Mouse (Mus musculus) liver, embryonic 16.5 days (tissue): ENCODE measurements around the gene Lrig2. TPM values are rescaled to one million over a fixed set of nuclear protein-coding genes. Genes with fewer than 3 reads are reported as not detected.

ENCODE experiments used
- ATAC-seq: fragments of 200-750 bp; cut with Nextera tagmentation; 2 replicates; pipeline ENCODE4 v1.8.0; 2017; ENCODE audit warnings: low read depth, mild to moderate bottlenecking, moderate number of reproducible peaks, moderate library complexity
- H3K27ac ChIP-seq: fragments of 300-500 bp; sonication (generic); 2 replicates; pipeline ENCODE4 v1.5.1; 2014; ENCODE audit warnings: mild to moderate bottlenecking, low read length
- H3K27me3 ChIP-seq: fragments of 300-500 bp; sonication (generic); 2 replicates; pipeline ENCODE4 v1.6.1; 2014; ENCODE audit warnings: low read depth, low read length, mixed read lengths; ENCODE audit not compliant: control insufficient read depth, insufficient read depth
- H3K36me3 ChIP-seq: fragments of 300-500 bp; sonication (generic); 2 replicates; pipeline ENCODE4 v1.6.1; 2014; ENCODE audit warnings: mild to moderate bottlenecking; ENCODE audit not compliant: control insufficient read depth, insufficient read depth
- H3K4me1 ChIP-seq: fragments of 300-500 bp; sonication (generic); 2 replicates; pipeline ENCODE4 v1.6.1; 2014; ENCODE audit warnings: low read depth, low read length, mixed read lengths; ENCODE audit not compliant: control insufficient read depth
- H3K4me2 ChIP-seq: fragments of 300-500 bp; sonication (generic); 2 replicates; pipeline ENCODE4 v1.6.1; 2014; ENCODE audit warnings: low read depth, low read length, mixed read lengths
- H3K4me3 ChIP-seq: fragments of 300-500 bp; sonication (generic); 2 replicates; pipeline ENCODE4 v1.5.1; 2014; ENCODE audit warnings: low read depth, mild to moderate bottlenecking, low read length
- H3K9ac ChIP-seq: fragments of 300-500 bp; sonication (generic); 2 replicates; pipeline ENCODE4 v1.6.1; 2014; ENCODE audit warnings: low read depth, low read length
- H3K9me3 ChIP-seq: fragments of 300-500 bp; sonication (generic); replicated peaks from 2 replicates; pipeline ENCODE4 v1.6.1; 2016; ENCODE audit warnings: low read length; ENCODE audit not compliant: control insufficient read depth
- WGBS: fragments of 180-500 bp; shearing (Covaris S2); extraction: QIAGEN DNeasy Blood & Tissue Kit; methylation state at CpG from one replicate; pipeline ENCODE4 v1.1.7; 2014; ENCODE audit not compliant: insufficient replicate concordance; 5-methylcytosine and 5-hydroxymethylcytosine counted together
- polyA plus RNA-seq: library from polyadenylated mRNA; unstranded; fragments of >200 nt; fragmentation: Nextera tagmentation; extraction: Ambion mirVana; gene quantifications from 2 replicates; pipeline ENCODE4 v1.2.1, GENCODE M21; 2015

Lrig2 gene
- polyA plus RNA-seq, 1 experiment from 2014 or later = 3.3 TPM

DNA sequence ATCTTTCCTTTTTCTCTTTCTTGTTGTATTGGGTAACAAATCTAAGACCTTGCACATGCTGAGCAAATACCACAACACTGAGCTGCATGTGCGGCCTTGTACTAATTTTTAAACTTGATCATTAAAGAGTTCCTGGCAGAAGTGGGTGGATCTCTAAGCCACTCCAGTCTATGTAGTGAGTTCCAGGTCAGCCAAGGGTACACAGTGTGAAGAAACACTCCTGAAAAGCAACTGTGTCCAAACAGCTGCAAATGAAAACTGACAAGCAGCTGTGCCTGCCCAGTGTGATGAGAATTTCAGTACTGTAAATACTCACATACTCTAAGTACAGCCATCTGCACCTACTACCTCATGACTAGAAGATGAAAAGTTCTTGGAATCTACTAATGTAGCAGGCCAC, 21.5 kb upstream of the Lrig2 start:
- Histone ChIP-seq H3K4me1 (no peaks in the 10 kb centered on the region), H3K4me2 (no peak overlapping the region), H3K36me3 (no peaks in the 10 kb centered on the region), H3K27me3 (no peaks in the 10 kb centered on the region), H3K9me3 (no peaks in the 10 kb centered on the region), H3K27ac (no peak overlapping the region), H3K4me3 (no peak overlapping the region), H3K9ac (no peak overlapping the region)
- ATAC-seq = no peak
- WGBS = 65% methylated on average over 1 of the region's 1 CpGs

DNA sequence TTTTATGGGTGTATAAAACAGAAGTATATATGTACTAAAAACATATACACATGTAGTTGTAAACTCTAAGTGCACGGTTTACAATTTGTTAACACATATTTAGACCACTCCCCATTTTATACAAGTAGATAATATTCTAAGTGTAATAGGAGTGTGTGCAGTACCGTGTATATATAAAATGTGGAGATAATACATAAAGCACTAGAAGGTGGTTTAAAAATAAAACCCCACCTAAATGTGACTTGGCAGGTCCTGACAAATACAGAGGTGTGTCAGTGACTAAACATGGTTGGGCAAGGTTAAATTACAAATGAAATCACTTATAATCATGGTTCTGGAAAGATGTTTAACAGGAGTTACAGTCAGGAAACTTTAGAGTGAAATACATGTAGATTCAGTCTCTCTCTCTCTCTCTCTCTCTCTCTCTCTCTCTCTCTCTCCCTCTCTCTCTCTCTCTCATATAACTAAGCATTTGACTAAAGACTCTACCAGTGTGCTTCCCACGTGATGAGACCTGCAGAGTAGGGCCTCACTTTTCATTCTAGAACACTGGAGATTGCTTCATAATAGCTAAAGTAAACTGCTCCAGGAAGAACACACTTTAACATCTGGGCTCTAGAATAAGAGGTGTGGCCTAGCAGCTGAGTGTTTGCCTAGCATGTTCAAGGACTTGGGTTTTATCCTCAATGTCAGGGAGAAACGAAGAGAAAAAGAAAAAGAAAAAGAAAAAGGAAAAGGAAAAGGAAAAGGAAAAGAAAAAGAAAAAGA, 14.6 kb upstream of the Lrig2 start:
- H3K9me3 ChIP-seq = no peaks in the 10 kb centered on the region
- 51% methylated on average over 4 of the region's 4 CpGs for WGBS
- H3K27ac ChIP-seq = no peak overlapping the region
- no peak for ATAC-seq
- no peak overlapping the region for H3K9ac ChIP-seq
- no peaks in the 10 kb centered on the region for H3K4me1 ChIP-seq
- no peak overlapping the region for H3K4me2 ChIP-seq
- no peak overlapping the region for H3K4me3 ChIP-seq
- no peaks in the 10 kb centered on the region for H3K36me3 ChIP-seq
- H3K27me3 ChIP-seq = no peaks in the 10 kb centered on the region

DNA sequence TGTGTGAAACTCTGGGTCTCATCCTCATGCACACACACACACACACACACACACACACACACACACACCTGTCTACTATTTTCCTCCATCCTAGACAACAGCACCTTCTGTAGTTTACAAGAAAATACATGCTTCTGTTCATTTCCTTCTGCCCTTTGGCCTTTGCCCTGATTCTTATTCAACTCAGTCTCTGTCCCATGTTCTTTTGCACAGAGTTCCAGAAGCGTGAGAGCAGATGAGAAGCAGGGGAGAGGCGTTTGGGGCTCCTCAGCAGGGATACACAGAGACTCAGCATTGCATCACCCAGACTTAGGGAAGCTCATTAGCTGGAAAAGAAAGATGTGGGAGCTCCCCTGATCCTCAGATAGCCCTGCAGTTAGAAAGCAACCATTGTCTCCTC, 13.8 kb upstream of the Lrig2 start:
- Histone ChIP-seq H3K9ac (no peak overlapping the region), H3K9me3 (no peaks in the 10 kb centered on the region), H3K36me3 (no peaks in the 10 kb centered on the region), H3K4me1 (no peaks in the 10 kb centered on the region), H3K27ac (no peak overlapping the region), H3K27me3 (no peaks in the 10 kb centered on the region), H3K4me3 (no peak overlapping the region), H3K4me2 (no peak overlapping the region)
- ATAC-seq = no peak
- WGBS = 39% methylated on average over 2 of the region's 2 CpGs

DNA sequence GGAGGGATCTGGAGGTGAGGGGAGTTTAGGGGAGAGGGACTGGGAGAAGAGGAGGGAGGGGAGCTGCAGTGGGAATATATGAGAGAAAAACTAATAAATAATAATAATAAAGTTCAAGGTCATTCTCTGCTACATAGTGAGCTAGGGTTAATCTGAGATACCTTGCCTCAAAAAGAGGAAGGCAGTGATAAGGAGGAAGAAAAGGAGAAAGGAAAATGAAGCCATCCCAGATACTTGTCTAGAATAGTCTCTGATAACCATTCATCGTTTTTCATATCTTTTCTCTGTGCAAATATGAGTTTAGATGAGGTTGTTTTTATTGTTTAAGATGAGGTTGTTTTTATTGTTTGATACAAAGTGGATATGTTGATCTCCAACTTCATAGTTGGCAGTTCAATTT, 13.3 kb upstream of the Lrig2 start:
- Histone ChIP-seq H3K4me2 (no peak overlapping the region), H3K27ac (no peak overlapping the region), H3K4me1 (no peaks in the 10 kb centered on the region), H3K9me3 (no peaks in the 10 kb centered on the region), H3K27me3 (no peaks in the 10 kb centered on the region), H3K36me3 (no peaks in the 10 kb centered on the region), H3K9ac (no peak overlapping the region), H3K4me3 (no peak overlapping the region)
- 28% methylated on average over 1 of the region's 1 CpGs for WGBS
- no peak for ATAC-seq

DNA sequence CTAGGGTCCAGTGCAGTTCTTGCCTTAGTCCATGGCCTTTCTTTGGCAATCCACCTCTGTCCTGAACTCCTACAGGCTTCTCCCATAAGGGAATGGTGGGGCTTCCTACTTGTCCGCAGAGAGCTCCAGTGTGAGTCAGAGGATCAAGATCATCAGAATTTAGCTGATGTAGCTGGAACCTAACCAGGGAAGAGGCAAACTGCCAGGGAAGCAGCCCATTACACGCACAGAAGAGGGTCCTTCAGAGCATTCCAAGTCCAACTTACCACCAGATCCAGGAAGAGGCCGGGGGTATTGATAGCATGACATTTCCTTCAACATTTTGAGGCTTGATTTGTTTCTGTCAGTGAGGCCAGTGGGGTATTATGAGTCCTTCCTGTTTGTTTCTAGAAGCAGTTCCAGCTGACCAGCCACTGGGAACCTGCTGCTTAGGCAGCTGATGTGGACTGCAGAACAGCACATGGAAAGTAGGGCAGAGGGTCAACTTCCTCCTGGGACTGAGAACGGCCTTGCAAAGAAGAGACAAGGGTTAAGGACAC, 11.7 kb upstream of the Lrig2 start:
- ATAC-seq = peak; percentile 66
- Histone ChIP-seq H3K27me3 (no peaks in the 10 kb centered on the region), H3K9ac (no peak overlapping the region), H3K4me1 (no peaks in the 10 kb centered on the region), H3K27ac (0 out of 2 replicates have a peak overlapping the region, but pooled peaks have one; percentile 15), H3K36me3 (no peaks in the 10 kb centered on the region), H3K9me3 (no peaks in the 10 kb centered on the region), H3K4me2 (no peak overlapping the region), H3K4me3 (no peak overlapping the region)
- 27% methylated on average over 4 of the region's 4 CpGs for whole genome bisulfite sequencing

DNA sequence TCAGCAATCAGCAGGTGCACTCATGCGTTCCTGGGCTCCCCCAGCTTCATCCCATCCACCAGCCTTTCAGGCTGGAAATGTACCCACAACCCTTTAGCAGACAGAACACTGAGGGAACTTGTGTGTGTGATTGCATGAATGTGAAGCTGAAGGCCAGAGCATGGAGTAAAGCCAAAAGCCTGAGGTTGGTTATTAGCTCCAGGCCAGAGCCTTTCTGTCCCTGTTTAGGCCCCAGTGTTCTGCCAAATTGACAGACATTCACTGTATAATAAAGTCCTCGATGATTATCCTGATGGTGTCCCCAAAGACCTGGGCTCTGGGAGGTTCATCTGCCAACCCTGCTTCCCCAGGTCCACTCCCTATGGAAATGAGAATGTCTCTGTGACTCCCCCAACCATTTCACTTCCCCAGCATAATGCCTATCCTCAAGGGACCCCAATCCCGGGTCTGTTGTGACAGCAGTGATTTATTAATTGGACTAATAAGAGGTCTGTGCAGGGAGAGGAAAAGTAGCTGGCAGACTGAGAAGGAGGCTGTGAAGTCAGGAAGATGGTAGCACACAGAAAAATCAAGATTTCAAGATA, 9.7 kb upstream of the Lrig2 start:
- Histone ChIP-seq H3K4me1 (no peaks in the 10 kb centered on the region), H3K4me2 (no peak overlapping the region), H3K27me3 (no peaks in the 10 kb centered on the region), H3K4me3 (no peak overlapping the region), H3K36me3 (no peaks in the 10 kb centered on the region), H3K9me3 (no peaks in the 10 kb centered on the region), H3K27ac (no peak overlapping the region), H3K9ac (no peak overlapping the region)
- 61% methylated on average over 3 of the region's 3 CpGs for WGBS
- ATAC-seq = no peak

DNA sequence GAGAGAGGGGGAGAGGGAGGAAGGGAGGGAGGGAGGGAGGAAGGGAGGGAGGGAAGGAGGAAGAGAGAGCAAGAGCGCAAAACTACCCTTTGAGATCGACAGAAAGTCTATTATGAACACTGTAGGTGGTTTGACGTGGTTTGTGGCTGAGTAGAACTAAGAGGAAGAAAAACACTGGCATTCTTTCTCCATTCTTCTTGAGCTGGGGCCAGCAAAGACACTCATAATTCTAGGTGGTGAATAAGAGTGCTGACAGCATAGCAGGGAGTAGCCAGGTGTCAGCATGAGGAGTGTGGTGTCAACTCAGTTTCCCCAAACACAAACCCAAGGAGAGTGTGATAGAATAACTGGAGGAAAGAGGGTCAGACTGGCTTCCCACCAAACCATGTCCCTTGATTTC, 8.8 kb upstream of the Lrig2 start:
- Histone ChIP-seq H3K4me1 (no peaks in the 10 kb centered on the region), H3K9ac (no peak overlapping the region), H3K4me2 (no peak overlapping the region), H3K36me3 (no peaks in the 10 kb centered on the region), H3K27ac (no peak overlapping the region), H3K27me3 (no peaks in the 10 kb centered on the region), H3K9me3 (no peaks in the 10 kb centered on the region), H3K4me3 (no peak overlapping the region)
- ATAC-seq = no peak
- 14% methylated on average over 3 of the region's 3 CpGs for WGBS

DNA sequence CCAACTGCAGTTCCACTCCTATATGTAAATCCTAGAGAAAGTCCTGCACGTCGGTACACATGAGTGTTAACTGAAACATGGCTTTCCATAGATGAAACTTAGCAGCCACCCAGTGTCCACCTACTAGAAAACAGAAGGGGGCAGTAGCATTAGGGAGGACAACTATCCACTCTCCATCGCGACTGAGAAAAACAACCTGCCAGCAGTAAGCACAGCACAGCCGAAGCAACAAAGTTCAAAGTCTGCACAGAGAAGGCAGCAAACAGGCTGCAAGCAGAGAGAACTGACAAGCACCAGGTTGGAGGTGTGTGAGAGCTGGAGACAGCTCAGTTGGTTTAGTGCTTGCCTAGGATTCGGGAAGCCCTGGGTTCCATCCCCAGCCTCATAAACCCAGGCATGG, 7.2 kb upstream of the Lrig2 start:
- no peaks in the 10 kb centered on the region for H3K36me3 ChIP-seq
- WGBS = 38% methylated on average over 6 of the region's 6 CpGs
- no peaks in the 10 kb centered on the region for H3K4me1 ChIP-seq
- peak; percentile 66 for ATAC-seq
- no peak overlapping the region for H3K4me3 ChIP-seq
- no peak overlapping the region for H3K27ac ChIP-seq
- H3K4me2 ChIP-seq = no peak overlapping the region
- H3K27me3 ChIP-seq = no peaks in the 10 kb centered on the region
- no peak overlapping the region for H3K9ac ChIP-seq
- no peaks in the 10 kb centered on the region for H3K9me3 ChIP-seq

DNA sequence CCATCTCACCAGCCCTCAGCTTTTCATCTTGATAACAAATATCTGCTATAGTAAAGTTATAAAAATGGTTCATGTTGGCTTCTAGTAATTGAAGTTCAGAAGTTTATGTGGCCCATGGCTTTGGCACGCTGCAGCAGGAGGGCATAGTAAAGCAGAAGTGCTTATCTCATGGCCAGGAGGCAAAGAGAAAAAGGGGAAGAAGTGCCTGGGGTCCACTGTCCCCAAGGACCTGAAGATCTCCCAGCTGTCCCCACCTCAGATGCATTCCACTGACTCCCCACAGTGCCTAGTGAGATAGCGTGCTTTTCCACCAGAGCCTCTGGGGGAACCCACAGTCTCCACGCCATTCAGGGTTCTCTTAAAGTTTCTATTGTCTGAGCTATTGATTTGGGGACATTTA, 6.7 kb upstream of the Lrig2 start:
- Histone ChIP-seq H3K4me2 (no peak overlapping the region), H3K4me1 (no peaks in the 10 kb centered on the region), H3K4me3 (no peak overlapping the region), H3K27me3 (no peaks in the 10 kb centered on the region), H3K27ac (no peak overlapping the region), H3K9ac (no peak overlapping the region), H3K36me3 (no peaks in the 10 kb centered on the region), H3K9me3 (no peaks in the 10 kb centered on the region)
- ATAC-seq = no peak
- WGBS = 24% methylated on average over 3 of the region's 3 CpGs
